Mouse (Mus musculus) limb, embryonic 12.5 days (tissue): ENCODE measurements at regions not wholly inside any gene's neighbourhood (a gene's known extent, or its start where the extent isn't known, plus 50 kb on each side); places are given as distances from the start of the nearest gene placed in this dataset.

Experiments used
- ATAC-seq: fragments of 200-750 bp; cut with Nextera tagmentation; 2 replicates; pipeline ENCODE4 v1.8.0; 2017; ENCODE audit warnings: low read depth, moderate TSS enrichment; ENCODE audit not compliant: insufficient number of reproducible peaks, insufficient read depth, low FRiP score, low TSS enrichment
- H3K27ac ChIP-seq: fragments of 300-500 bp; sonication (generic); 2 replicates; pipeline ENCODE4 v1.5.1; 2016; ENCODE audit warnings: mild to moderate bottlenecking, moderate library complexity
- H3K27me3 ChIP-seq: fragments of 300-500 bp; sonication (generic); 2 replicates; pipeline ENCODE4 v1.6.1; 2016; ENCODE audit warnings: mild to moderate bottlenecking, moderate library complexity
- H3K36me3 ChIP-seq: fragments of 300-500 bp; sonication (generic); 2 replicates; pipeline ENCODE4 v1.6.1; 2016; ENCODE audit warnings: mild to moderate bottlenecking, moderate library complexity
- H3K4me1 ChIP-seq: fragments of 300-500 bp; sonication (generic); replicated peaks from 2 replicates; pipeline ENCODE4 v1.6.1; 2016
- H3K4me2 ChIP-seq: fragments of 300-500 bp; sonication (generic); 2 replicates; pipeline ENCODE4 v1.6.1; 2016; ENCODE audit warnings: mild to moderate bottlenecking, moderate library complexity
- H3K4me3 ChIP-seq: fragments of 300-500 bp; sonication (generic); replicated peaks from 2 replicates; pipeline ENCODE4 v1.5.1; 2016; ENCODE audit warnings: mild to moderate bottlenecking
- H3K9ac ChIP-seq: fragments of 300-500 bp; sonication (generic); replicated peaks from 2 replicates; pipeline ENCODE4 v1.6.1; 2016; ENCODE audit warnings: mild to moderate bottlenecking, moderate library complexity
- H3K9me3 ChIP-seq: fragments of 300-500 bp; sonication (generic); 2 replicates; pipeline ENCODE4 v1.6.1; 2016; ENCODE audit warnings: mild to moderate bottlenecking, moderate library complexity
- WGBS: fragments of 180-500 bp; shearing (Covaris S2); methylation state at CpG from one replicate; pipeline ENCODE4 v1.1.7; 2016; 5-methylcytosine and 5-hydroxymethylcytosine counted together

GRCm38 (mm10) chr13:107822198-107822597 lies 222.0 kb upstream of the Smim15 start:
- Histone ChIP-seq H3K9ac (no peak overlapping the region), H3K4me3 (no peak overlapping the region), H3K4me1 (peaks cover 34% of the 10 kb centered on the region), H3K27me3 (no peaks in the 10 kb centered on the region), H3K27ac (no peak overlapping the region), H3K36me3 (no peaks in the 10 kb centered on the region), H3K4me2 (no peak overlapping the region), H3K9me3 (no peaks in the 10 kb centered on the region)
- WGBS = 46% methylated on average over 2 of the region's 2 CpGs
- peak; percentile 31; the same call in 1 of the 2 replicates for ATAC-seq

DNA sequence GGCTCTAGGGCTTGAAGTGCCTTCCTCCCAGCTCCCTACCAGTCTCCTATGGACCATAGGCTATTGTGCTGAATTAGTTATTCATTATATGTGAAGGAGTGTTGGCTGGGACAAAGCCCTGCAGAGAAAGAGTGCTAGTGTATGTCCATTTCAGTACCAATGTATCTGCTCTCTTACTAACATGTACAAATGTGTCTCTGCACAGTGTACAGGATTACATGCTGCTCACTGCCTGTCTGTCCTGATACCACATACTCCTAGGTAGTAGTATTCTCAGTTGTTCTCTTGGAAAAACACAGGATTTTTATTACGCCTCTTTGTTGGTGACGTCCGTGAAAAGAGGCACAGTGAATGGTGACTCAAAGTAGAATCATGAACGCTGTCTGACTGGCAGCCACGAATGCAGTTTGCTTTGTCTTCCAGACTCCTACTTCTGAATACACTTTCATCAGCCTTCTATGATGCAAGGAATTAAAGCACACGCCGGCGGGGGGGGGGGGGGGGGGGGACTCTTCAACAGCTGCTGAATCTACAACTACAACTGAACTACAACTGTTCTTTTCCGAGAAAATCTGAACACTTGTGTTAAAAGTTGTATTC lies 230.6 kb upstream of the Smim15 start:
- no peak overlapping the region for H3K4me3 ChIP-seq
- H3K36me3 ChIP-seq = no peaks in the 10 kb centered on the region
- H3K9ac ChIP-seq = no peak overlapping the region
- no peak overlapping the region for H3K27ac ChIP-seq
- no peak for ATAC-seq
- H3K9me3 ChIP-seq = no peaks in the 10 kb centered on the region
- H3K27me3 ChIP-seq = no peaks in the 10 kb centered on the region
- 74% methylated on average over 9 of the region's 9 CpGs for WGBS
- H3K4me1 ChIP-seq = peaks cover 13% of the 10 kb centered on the region
- H3K4me2 ChIP-seq = no peak overlapping the region

DNA sequence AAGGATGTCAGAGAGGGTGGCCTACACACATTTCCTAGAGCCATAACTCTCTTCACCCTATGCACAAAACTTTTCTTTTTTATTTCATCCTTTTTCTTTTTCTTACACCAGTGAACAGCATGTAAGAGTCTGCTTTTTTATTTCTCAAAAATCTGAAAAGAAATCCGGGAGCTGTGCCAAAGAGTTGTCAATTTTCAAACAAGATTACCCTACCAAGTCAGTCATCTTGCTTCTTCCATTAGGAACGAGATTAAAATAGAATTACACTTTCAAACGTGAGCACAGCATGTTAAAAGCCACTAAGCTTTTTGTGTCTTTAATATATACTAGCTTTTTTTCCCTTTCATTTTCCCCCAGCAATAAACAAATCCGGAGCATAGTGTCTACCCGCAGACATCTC lies 232.2 kb upstream of the Smim15 start:
- H3K27ac ChIP-seq = no peak overlapping the region
- 75% methylated on average over 5 of the region's 5 CpGs for WGBS
- no peaks in the 10 kb centered on the region for H3K36me3 ChIP-seq
- no peak overlapping the region for H3K4me2 ChIP-seq
- H3K4me3 ChIP-seq = no peak overlapping the region
- ATAC-seq = no peak
- peaks cover 12% of the 10 kb centered on the region for H3K4me1 ChIP-seq
- H3K9ac ChIP-seq = no peak overlapping the region
- no peaks in the 10 kb centered on the region for H3K9me3 ChIP-seq
- no peaks in the 10 kb centered on the region for H3K27me3 ChIP-seq

- Histone ChIP-seq H3K36me3 (no peaks in the 10 kb centered on the region), H3K4me1 (peaks cover 8% of the 10 kb centered on the region; the same call in 1 of the 2 replicates), H3K9me3 (no peaks in the 10 kb centered on the region), H3K27me3 (no peaks in the 10 kb centered on the region), H3K27ac (no peak overlapping the region), H3K4me3 (no peak overlapping the region), H3K9ac (no peak overlapping the region), H3K4me2 (no peak overlapping the region)
- ATAC-seq = no peak
- 70% methylated on average over 9 of the region's 9 CpGs for WGBS
Measured at GRCm38 (mm10) chr13:107810802-107811192, 233.4 kb upstream of the Smim15 start.

DNA sequence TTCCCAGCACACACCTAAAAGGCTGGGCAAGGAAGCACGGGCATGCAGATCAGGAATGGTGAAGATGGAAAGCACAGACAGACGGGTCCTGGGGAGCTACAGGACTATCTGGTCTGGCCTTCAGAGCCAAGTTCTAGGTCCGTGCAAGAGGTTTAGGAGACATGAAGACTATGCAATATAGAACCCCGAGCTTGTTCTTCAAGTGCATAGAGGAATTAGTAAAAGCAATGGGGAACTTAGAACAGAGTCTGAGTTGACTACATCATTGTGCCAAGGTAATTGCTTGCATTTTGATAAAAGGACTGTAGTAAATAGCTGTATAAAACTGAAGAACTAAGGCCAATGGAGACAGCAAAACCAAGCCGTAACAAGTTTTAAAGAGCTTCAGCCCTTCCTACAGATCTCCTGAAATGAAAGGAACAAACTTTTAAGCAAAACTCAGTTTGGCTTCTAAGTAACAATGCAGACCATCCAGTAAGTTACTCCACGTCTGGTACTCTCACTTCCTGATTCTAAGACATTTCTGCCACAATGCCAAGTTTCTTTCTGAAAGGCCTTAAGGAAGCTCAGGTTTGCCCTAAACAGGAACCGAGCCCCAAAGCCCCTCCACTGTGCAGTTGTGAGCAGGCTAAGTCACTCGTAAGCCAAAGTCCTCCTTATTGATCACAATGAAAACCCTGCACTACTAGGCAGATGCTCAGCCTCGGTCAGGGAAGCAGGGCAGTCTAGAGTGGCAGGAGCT lies 234.0 kb upstream of the Smim15 start:
- Histone ChIP-seq H3K9me3 (no peaks in the 10 kb centered on the region), H3K36me3 (no peaks in the 10 kb centered on the region), H3K4me2 (no peak overlapping the region), H3K4me1 (peaks cover 8% of the 10 kb centered on the region; the same call in 1 of the 2 replicates), H3K4me3 (no peak overlapping the region), H3K27ac (no peak overlapping the region), H3K9ac (no peak overlapping the region), H3K27me3 (no peaks in the 10 kb centered on the region)
- WGBS = 85% methylated on average over 9 of the region's 9 CpGs
- ATAC-seq = no peak

- Histone ChIP-seq H3K9ac (no peak overlapping the region), H3K4me3 (no peak overlapping the region), H3K4me1 (peaks cover 2% of the 10 kb centered on the region; the same call in 1 of the 2 replicates), H3K4me2 (no peak overlapping the region), H3K27ac (no peak overlapping the region), H3K36me3 (no peaks in the 10 kb centered on the region), H3K27me3 (no peaks in the 10 kb centered on the region), H3K9me3 (no peaks in the 10 kb centered on the region)
- no peak for ATAC-seq
- WGBS = 80% methylated on average over 2 of the region's 2 CpGs
Measured at GRCm38 (mm10) chr13:107808961-107809360, 235.3 kb upstream of the Smim15 start.

GRCm38 (mm10) chr13:107804418-107804817 lies 239.8 kb upstream of the Smim15 start:
- Histone ChIP-seq H3K9me3 (no peaks in the 10 kb centered on the region), H3K4me1 (peaks cover 25% of the 10 kb centered on the region), H3K36me3 (no peaks in the 10 kb centered on the region), H3K9ac (no peak overlapping the region), H3K4me2 (no peak overlapping the region), H3K27ac (no peak overlapping the region), H3K4me3 (no peak overlapping the region), H3K27me3 (peaks cover 8% of the 10 kb centered on the region; the same call in 1 of the 2 replicates)
- ATAC-seq = no peak
- whole genome bisulfite sequencing = 97% methylated on average over 1 of the region's 1 CpGs

DNA sequence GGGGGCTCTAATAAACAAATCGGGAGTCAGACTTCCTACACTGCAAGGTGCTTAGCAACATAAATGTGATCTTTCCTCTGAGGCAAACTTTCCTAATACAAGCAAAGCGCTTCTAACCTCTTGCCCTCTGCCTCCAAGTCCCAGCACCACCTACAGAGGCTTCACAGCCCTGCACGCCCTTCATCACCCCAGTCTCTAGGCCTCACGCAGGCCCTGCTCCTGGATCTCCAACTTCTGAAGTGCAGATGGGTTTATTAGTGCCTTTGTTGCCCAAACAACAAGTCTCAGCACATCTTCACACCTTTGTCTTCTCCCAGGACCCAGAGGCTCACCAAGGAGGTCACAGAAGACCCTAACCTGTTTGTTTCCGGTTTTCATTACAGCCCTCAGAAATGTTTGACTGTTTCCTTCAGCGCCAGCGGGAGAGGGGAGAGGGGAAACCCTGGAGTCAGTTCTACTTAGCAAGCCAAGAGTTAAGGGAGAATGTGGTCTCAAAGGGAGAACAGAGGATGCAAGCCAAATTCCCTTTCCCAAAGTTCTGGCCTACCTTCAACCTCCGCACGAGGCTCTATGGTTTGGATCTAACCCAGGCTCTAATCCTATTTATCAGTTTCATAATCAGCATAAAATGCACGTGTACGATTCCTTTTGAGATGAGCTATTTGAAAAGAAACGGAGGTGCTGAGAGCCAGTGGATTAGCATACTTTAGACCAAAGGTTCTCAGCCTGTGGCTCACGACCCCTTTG lies 244.9 kb upstream of the Smim15 start:
- no peak for ATAC-seq
- 19% methylated on average over 13 of the region's 13 CpGs for WGBS
- H3K27ac ChIP-seq = no peak overlapping the region
- H3K9me3 ChIP-seq = no peaks in the 10 kb centered on the region
- H3K36me3 ChIP-seq = no peaks in the 10 kb centered on the region
- H3K27me3 ChIP-seq = peaks cover 19% of the 10 kb centered on the region; the same call in 1 of the 2 replicates
- H3K9ac ChIP-seq = no peak overlapping the region
- no peak overlapping the region for H3K4me2 ChIP-seq
- H3K4me3 ChIP-seq = no peak overlapping the region
- peaks cover 64% of the 10 kb centered on the region for H3K4me1 ChIP-seq

DNA sequence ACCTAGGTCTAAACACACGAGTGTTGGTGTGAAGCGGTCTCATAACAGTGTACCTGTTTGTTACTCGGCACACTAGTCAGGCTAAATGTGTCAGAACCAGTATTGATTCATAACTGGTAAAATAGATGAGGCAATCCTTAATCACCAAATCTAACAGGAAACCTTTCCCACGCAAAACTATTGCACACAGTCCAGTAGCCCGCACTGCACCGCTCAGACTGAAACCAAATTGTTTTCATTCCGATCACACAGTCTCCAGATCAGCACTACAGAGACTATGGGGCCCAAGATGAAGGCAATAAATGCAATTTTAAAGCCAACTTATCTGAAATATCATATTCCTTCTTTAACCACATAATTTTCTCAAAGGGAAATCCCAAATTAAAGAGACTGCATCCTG lies 246.1 kb upstream of the Smim15 start:
- no peak overlapping the region for H3K9ac ChIP-seq
- 53% methylated on average over 7 of the region's 7 CpGs for WGBS

DNA sequence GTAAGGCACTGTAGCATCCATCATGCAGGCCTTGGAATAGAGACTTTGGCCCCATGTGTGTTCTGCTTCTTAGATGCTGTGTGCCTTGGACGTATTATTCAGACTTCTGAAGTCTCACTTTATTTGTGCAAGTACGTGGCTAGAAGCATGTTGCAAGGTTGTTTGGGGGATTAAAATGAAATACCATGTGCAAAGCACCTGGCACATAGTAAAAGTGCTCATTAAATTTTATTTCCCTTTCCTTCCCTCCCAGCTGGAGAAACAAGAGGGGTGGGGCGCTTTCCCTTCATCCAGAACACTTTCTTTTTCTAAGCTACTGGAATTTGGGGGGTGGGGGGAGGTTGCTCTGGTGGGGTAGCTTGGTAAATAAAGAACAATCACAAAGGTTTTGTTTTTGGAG lies 248.7 kb upstream of the Smim15 start:
- H3K9me3 ChIP-seq = no peaks in the 10 kb centered on the region
- H3K36me3 ChIP-seq = no peaks in the 10 kb centered on the region
- peak; percentile 47; the same call in 1 of the 2 replicates for ATAC-seq
- H3K9ac ChIP-seq = no peak overlapping the region
- 0 out of 2 replicates have a peak overlapping the region, but pooled peaks have one; percentile 21 for H3K4me2 ChIP-seq
- H3K27ac ChIP-seq = no peak overlapping the region
- WGBS = 13% methylated on average over 3 of the region's 3 CpGs
- H3K27me3 ChIP-seq = peaks cover 37% of the 10 kb centered on the region
- H3K4me1 ChIP-seq = peaks cover 68% of the 10 kb centered on the region
- no peak overlapping the region for H3K4me3 ChIP-seq

More for the DNA sequence above, 246.1 kb upstream of the Smim15 start:
- Histone ChIP-seq H3K4me2 (no peak overlapping the region), H3K4me1 (peaks cover 76% of the 10 kb centered on the region), H3K4me3 (no peak overlapping the region), H3K27ac (no peak overlapping the region), H3K36me3 (no peaks in the 10 kb centered on the region), H3K27me3 (peaks cover 28% of the 10 kb centered on the region), H3K9me3 (no peaks in the 10 kb centered on the region)
- no peak for ATAC-seq

GRCm38 (mm10) chr13:107791770-107792169 lies 252.5 kb upstream of the Smim15 start:
- WGBS = 74% methylated on average over 9 of the region's 9 CpGs
- H3K4me1 ChIP-seq = peaks cover 39% of the 10 kb centered on the region
- peaks cover 30% of the 10 kb centered on the region for H3K27me3 ChIP-seq
- H3K4me2 ChIP-seq = no peak overlapping the region
- H3K4me3 ChIP-seq = no peak overlapping the region
- no peak overlapping the region for H3K27ac ChIP-seq
- H3K9ac ChIP-seq = no peak overlapping the region
- no peak for ATAC-seq
- H3K36me3 ChIP-seq = peaks cover 5% of the 10 kb centered on the region
- H3K9me3 ChIP-seq = no peaks in the 10 kb centered on the region
